Mouse (Mus musculus) heart, adult 2 months (tissue): Measurements from ENCODE around the gene Acly. TPM values are rescaled to one million over a fixed set of nuclear protein-coding genes. Genes with fewer than 3 reads are reported as not detected.

Source experiments
- DNase-seq, 2 experiments: peaks; one replicate each; pipeline ENCODE4 v3.0.0; 2021
- H3K27ac ChIP-seq: fragments of 200-600 bp; 2 replicates; pipeline ENCODE4 v1.8.1; 2022
- H3K27me3 ChIP-seq: fragments of 200-500 bp; 2 replicates; pipeline ENCODE4 v1.6.1; 2012; ENCODE audit warnings: mild to moderate bottlenecking, low read length, inconsistent platforms, mixed read lengths; ENCODE audit not compliant: control insufficient read depth, insufficient read depth
- H3K36me3 ChIP-seq: fragments of 200-500 bp; 2 replicates; pipeline ENCODE4 v1.6.1; 2012; ENCODE audit warnings: low read length, inconsistent platforms; ENCODE audit not compliant: control insufficient read depth, insufficient read depth
- H3K4me1 ChIP-seq: fragments of 200-500 bp; 2 replicates; pipeline ENCODE4 v1.6.1; 2011; ENCODE audit warnings: low read length; ENCODE audit not compliant: control insufficient read depth, insufficient read depth
- H3K4me3 ChIP-seq: fragments of 200-600 bp; 2 replicates; pipeline ENCODE4 v1.8.1; 2022
- H3K79me2 ChIP-seq: fragments of 200-500 bp; replicated peaks from 2 replicates; pipeline ENCODE4 v1.6.1; 2012; ENCODE audit warnings: mild to moderate bottlenecking, inconsistent platforms, low read length, moderate library complexity, mixed read lengths; ENCODE audit not compliant: control insufficient read depth, insufficient read depth
- H3K9ac ChIP-seq: fragments of 200-500 bp; 2 replicates; pipeline ENCODE4 v1.6.1; 2012; ENCODE audit warnings: low read depth, mild to moderate bottlenecking, control low read depth, inconsistent platforms, low read length, mixed read lengths
- CTCF ChIP-seq: fragments of 200-600 bp; IDR thresholded peaks from 2 replicates; pipeline ENCODE4 v1.8.1; 2022; ENCODE audit warnings: antibody characterized with exemption, mild to moderate bottlenecking, moderate library complexity
- EP300 ChIP-seq: fragments of 200-500 bp; IDR thresholded peaks from 2 replicates; pipeline ENCODE4 v1.6.1; 2011; ENCODE audit warnings: low read depth, low read length, control low read depth; ENCODE audit not compliant: insufficient read depth
- POLR2A ChIP-seq: fragments of 200-500 bp; IDR thresholded peaks from 2 replicates; pipeline ENCODE4 v1.6.1; 2011; ENCODE audit warnings: mild to moderate bottlenecking, low read depth, low read length, control low read depth; ENCODE audit not compliant: insufficient read depth
- WGBS: fragments of 180-500 bp; shearing (Covaris S2); methylation state at CpG from one replicate; pipeline ENCODE4 v1.1.7; 2018; 5-methylcytosine and 5-hydroxymethylcytosine counted together
- intact Hi-C: fragments of 180-260 bp; cut with DNase I; formaldehyde crosslinking; loops from one replicate; pipeline ENCODE4 v1.15.1; 2025
- long read RNA-seq: library from polyadenylated mRNA; stranded (forward); transcript quantifications from one replicate; pipeline ENCODE4 v2.0.0, GENCODE M21; 2021
- polyA plus RNA-seq: library from polyadenylated mRNA; depleted of rRNA; stranded (reverse); fragments of >200 nt; gene quantifications from 2 replicates; pipeline ENCODE4 v1.2.3, GENCODE M21; 2012; rRNA removed
- total RNA-seq, 2 experiments: library from RNA; stranded (reverse); gene quantifications; 2 replicates each; pipeline ENCODE4 v1.2.3; 2021

The Acly gene
- 10 to 100 TPM; 25.5 to 34.6 TPM for total RNA-seq
- polyA plus RNA-seq, result 66.5 and 74.7 TPM in 2 replicates
- long read RNA-seq, full-length matches to known transcripts, result 57 of 78 reads
- long read RNA-seq, partial matches to known transcripts, result 13 of 78 reads
- long read RNA-seq, other reads (novel, unspliced or antisense), result 8 of 78 reads

DNA sequence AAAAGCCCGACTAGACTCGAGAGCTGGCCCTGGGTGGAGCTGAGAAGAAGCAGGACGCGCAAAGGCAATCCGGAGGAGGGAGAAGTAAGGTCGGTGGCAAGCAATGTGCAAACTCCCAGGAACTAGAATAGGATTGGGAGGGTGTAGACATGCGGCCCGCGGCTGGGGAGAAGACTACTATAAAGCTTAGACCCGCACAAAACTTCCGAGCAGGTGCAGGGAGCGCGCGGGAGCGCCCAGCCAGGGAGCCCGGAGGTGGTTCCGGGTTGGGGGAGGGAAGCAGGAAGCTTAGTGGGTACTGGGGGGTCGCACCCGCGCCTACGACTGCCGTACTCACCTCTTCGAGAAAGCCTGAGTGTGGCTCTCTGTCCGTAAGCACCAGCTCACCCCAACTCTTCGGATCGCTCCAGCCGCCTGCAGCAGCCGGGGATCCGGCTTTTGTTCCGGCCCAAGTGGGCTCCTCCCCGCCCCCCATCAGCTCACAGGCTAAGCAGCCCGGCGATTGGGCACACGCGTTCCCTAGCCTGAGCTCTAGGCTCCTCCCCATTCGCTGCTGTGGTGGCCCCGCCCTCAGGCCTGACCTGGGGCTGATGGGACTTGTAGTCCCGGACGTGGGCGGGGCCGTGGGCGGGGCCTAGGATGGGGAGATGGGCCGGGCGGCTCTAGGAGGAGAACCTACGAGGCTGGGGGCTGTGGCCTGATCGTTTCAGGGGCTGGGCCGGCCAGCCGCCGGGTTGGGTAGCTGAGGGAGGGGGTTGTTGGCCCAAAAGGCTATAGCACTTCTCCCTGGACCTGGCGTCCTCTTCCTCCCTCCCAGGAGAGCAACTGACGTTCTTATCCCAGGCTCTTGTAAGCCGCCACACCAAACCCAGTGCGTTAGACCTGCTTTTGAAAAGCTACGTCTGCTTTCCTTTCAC lies at the start of gene Acly:
Gene Acly (minus strand): TSS at position 543 of the 917 bp plus-strand sequence.
- H3K27me3 ChIP-seq, result no peaks in the 10 kb centered on the region
- H3K79me2 ChIP-seq, result peaks cover 1% of the 10 kb centered on the region; the same call in 1 of the 2 replicates
- intact Hi-C loops, result loop anchor here (5.0 kb wide), 1 partner anchor 95 kb away; the partner anchor contains the start of gene Dnajc7
- H3K27ac ChIP-seq, result peak within 1 kb of the TSS; percentile 86
- peak within 1 kb of the TSS; percentile 74 for H3K4me3 ChIP-seq
- H3K4me1 ChIP-seq, result peaks cover 2% of the 10 kb centered on the region
- TF ChIP-seq EP300, result no peak
- no peak for TF ChIP-seq CTCF
- peak; percentile 92 for TF ChIP-seq POLR2A
- WGBS, result under 1% methylated on average over 54 of the region's 54 CpGs
- DNase-seq, result peak; percentile 97 to 99
- no peaks in the 10 kb centered on the region for H3K36me3 ChIP-seq
- H3K9ac ChIP-seq, result peak within 1 kb of the TSS; percentile 83

DNA sequence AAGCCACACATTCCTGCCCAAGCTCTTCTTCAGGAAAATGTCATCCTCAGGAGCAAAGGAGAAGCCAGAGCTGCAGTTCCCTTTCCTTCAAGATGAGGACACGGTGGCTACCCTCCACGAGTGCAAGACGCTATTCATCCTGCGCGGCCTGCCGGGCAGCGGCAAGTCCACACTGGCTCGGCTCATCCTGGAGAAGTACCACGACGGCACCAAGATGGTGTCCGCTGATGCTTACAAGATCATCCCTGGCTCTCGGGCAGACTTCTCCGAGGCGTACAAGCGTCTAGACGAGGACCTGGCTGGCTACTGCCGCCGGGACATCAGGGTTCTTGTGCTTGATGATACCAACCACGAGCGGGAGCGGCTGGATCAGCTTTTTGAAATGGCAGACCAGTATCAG lies 48.5 kb upstream of the Acly start:
- no peak for DNase-seq
- no peaks in the 10 kb centered on the region for H3K36me3 ChIP-seq
- no peak overlapping the region for H3K27ac ChIP-seq
- no peak overlapping the region for H3K9ac ChIP-seq
- 76% methylated on average over 21 of the region's 21 CpGs for WGBS
- H3K4me3 ChIP-seq, result no peak overlapping the region
- TF ChIP-seq EP300 (no peak), POLR2A (no peak), CTCF (no peak)
- H3K79me2 ChIP-seq, result no peaks in the 10 kb centered on the region
- intact Hi-C loops, result loop anchor here (10.0 kb wide), 1 partner anchor 489 kb away; no protein-coding TSS in a partner anchor
- H3K27me3 ChIP-seq, result no peaks in the 10 kb centered on the region
- H3K4me1 ChIP-seq, result peaks cover 2% of the 10 kb centered on the region; the same call in 1 of the 2 replicates

DNA sequence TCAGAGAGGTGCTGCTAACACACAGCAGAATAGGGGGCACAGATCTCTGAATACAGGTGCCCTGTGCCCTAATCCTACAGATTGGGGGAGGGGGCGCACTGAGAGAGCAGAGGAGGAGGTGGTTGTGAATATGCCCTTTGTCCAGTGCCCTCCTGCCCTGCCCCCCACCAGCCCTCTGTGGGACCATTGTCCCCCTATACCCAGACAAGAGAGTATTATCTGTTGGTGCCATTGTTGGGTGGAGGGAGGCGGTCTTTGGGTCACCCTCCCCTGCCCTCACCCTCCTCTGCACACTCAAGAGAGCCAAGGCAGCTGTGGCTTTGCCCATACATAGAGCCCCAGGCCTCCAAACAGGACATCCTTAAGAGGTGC lies 47.7 kb upstream of the Acly start:
- Histone ChIP-seq H3K4me3 (peak overlapping the region; percentile 79; the same call in 1 of the 2 replicates), H3K4me1 (peaks cover 5% of the 10 kb centered on the region), H3K27ac (peak overlapping the region; percentile 72), H3K79me2 (no peaks in the 10 kb centered on the region), H3K9ac (peak overlapping the region; percentile 87), H3K27me3 (no peaks in the 10 kb centered on the region), H3K36me3 (no peaks in the 10 kb centered on the region)
- DNase-seq, result no peak
- TF ChIP-seq EP300 (no peak), POLR2A (no peak), CTCF (no peak)
- 42% methylated on average over 2 of the region's 2 CpGs for WGBS
- intact Hi-C loops, result loop anchor here (10.0 kb wide), 1 partner anchor 489 kb away; no protein-coding TSS in a partner anchor

DNA sequence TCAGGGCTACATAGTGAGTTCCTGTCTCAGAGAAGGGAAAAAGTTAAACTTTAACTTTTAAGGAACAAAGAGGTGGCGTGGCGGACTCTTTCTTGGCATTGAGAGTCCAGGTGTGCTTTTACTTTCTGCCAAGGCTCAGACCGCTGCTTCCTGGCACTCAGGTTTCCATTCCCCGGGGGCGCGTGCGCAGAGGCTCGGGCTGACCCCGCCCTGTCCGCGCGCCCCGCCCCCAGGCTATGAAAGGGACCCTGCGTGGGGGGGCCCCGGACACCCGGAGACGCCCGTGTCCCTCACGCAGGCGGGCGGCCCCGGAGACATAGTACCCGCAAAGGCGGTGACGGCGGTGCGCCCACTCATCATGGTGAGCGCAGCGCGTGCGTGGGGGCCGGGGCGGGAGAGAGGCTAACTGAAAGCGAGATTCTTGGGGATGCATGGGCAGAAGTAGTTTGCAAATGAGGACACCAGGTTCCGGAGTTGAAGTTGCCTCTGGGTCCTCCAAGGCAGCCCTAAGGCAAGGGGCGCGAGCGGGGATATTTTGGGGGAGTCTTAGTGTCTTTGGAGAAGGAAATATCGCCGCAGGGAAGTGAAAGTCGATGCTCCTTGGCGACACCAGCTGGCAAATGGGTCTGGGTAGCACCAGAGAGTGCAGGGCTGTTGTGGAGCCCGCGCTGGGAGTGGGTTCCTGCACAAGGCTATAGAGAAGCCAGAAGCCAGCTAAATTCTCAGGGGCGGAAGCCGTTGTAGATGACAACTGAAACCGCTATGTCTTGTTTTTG lies 47.1 kb upstream of the Acly start, which contains the start of gene Cnp:
Gene Cnp (plus strand): TSS at position 197 of the 776 bp plus-strand sequence.
- Histone ChIP-seq H3K79me2 (no peaks in the 10 kb centered on the region), H3K27me3 (no peaks in the 10 kb centered on the region), H3K4me3 (peak within 1 kb of the TSS; percentile 79), H3K36me3 (no peaks in the 10 kb centered on the region), H3K27ac (peak within 1 kb of the TSS; percentile 72), H3K4me1 (peaks cover 5% of the 10 kb centered on the region), H3K9ac (peak within 1 kb of the TSS; percentile 87)
- peak; percentile 22; the same call in 1 of the 2 replicates for TF ChIP-seq CTCF
- peak; percentile 59 for TF ChIP-seq POLR2A
- TF ChIP-seq EP300, result no peak
- WGBS, result 2% methylated on average over 47 of the region's 47 CpGs
- intact Hi-C loops, result loop anchor here (5.0 to 10.0 kb wide), 2 partner anchors 187 to 490 kb away; partner anchors contain the start of gene Hcrt
- peak; percentile 89 for DNase-seq

DNA sequence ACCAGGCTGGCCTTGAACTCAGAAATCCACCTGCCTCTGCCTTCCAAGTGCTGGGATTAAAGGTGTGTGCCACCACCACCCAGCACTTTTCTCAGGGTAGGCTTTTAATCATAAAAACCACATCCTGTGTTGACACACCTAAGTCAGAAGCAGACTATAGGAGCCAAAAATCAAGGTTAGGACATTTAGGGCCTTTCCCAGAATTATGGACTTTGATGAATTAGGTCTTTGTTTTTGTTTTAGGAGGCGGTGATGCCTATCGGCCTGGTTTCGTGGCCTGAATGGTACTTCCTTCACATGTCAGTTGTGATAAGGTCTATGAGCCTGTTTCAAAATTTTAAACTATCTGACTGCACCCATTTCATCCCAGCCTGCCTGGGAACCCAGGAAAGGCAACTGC lies 46.4 kb upstream of the Acly start:
- TF ChIP-seq CTCF (no peak), EP300 (no peak), POLR2A (no peak)
- peak overlapping the region; percentile 79 for H3K4me3 ChIP-seq
- no peaks in the 10 kb centered on the region for H3K27me3 ChIP-seq
- intact Hi-C loops, result loop anchor here (5.0 to 10.0 kb wide), 2 partner anchors 188 to 491 kb away; partner anchors contain the start of gene Hcrt
- DNase-seq, result no peak
- H3K79me2 ChIP-seq, result no peaks in the 10 kb centered on the region
- 75% methylated on average over 3 of the region's 3 CpGs for WGBS
- peak overlapping the region; percentile 32; the same call in 1 of the 2 replicates for H3K27ac ChIP-seq
- H3K4me1 ChIP-seq, result peaks cover 5% of the 10 kb centered on the region
- peak overlapping the region; percentile 6; the same call in 1 of the 2 replicates for H3K9ac ChIP-seq
- H3K36me3 ChIP-seq, result no peaks in the 10 kb centered on the region
